Mouse (Mus musculus) adrenal gland, postnatal 4 days (tissue): ENCODE measurements around the gene Hlf. TPM values are rescaled to one million over a fixed set of nuclear protein-coding genes. Genes with fewer than 3 reads are reported as not detected.

Experiments used
- DNase-seq, 2 experiments: peaks; one replicate each; pipeline ENCODE4 v3.0.0; 2021 to 2022; ENCODE audit warnings: low spot score in 2 of 2, mixed read lengths in 2 of 2
- total RNA-seq, 2 experiments: library from RNA; stranded (reverse); gene quantifications; 2 replicates each; pipeline ENCODE4 v1.2.3; 2021

The Hlf gene
- total RNA-seq, 2 experiments from 2014 or later, result 17.0 to 18.7 TPM

DNA sequence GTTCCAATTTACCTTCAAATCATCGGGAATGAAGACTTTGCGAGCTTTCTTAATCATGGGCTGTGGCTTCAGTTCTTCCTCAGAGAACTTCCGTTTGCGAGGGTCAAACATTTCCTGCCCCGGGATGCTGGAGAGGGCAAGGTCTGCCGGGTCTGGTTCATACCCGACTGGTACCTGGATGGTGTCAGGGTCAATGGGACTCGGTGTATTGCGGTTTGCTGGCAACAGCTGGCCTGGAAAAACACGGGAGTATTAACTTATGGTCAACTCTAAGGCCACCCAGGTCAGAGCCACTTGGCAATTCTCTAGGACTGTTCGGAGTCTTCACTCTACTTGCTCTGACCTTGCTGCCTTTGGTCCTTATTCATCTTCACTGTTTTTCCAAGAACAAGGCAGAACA lies 44.9 kb downstream of the Hlf start:
- DNase-seq, result no peak

DNA sequence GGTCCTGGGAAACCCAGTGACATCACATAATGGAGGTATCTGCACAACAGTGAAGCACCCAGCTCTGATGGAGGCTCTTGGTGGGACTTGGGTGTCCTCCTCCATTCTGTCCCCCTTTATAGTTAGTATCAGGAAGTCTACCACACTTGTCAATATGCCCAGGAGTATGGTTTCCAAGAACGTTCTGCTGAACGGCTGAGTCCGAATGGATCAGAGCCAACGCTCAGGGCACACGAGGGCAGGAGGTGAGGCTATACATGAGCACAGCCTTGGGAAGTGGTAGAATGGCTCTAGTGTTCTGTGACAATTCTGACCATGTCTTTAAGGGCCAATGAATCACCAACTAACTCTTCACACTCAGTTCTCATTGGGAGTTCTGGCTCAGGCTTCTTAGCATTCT lies 47.8 kb downstream of the Hlf start:
- no peak for DNase-seq

DNA sequence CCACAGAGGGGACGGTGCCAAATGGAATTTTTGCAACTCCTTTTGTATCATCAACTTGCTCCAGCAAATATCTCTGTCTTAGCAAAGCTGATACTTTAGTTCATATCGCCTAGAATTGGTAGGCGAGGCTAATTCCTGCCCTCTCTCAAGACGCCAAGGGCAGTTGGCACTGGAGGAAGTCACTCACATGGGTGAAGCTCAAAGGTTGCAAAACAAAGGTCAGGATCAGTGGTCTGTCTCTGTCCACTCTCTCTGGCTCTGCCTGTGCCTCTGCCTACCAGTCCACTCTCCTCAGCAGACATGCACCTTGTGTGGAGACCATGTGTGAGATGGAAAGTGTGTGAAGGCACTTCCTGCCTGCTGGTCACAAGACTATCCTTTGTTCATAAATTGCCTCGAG lies 48.4 kb downstream of the Hlf start:
- no peak for DNase-seq

DNA sequence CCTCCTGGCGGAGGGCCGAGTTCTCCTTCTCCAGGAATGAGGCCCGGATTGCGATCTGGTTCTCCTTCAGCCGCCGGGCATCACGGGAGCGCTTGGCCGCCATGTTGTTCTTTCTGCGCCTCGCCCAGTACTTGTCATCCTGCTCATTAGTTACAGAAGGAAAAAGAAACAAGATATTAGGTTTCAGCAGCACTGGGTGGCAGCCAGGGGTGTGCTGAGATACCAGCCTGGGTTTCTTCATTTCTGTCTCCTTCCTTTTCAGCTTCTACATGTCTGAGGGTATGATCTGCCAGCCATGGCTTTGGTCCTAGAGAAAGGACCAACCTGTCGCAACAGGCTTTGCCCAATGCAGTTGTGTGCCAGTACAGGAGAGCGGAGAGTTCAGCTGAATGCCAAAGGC lies 49.9 kb downstream of the Hlf start:
- DNase-seq, result no peak

- DNase-seq, result no peak
These were observed 55.9 kb downstream of the Hlf start for GRCm38 (mm10) chr11:90334816-90335215.

GRCm38 (mm10) chr11:90332737-90333136 lies 58.0 kb downstream of the Hlf start:
- no peak for DNase-seq

DNA sequence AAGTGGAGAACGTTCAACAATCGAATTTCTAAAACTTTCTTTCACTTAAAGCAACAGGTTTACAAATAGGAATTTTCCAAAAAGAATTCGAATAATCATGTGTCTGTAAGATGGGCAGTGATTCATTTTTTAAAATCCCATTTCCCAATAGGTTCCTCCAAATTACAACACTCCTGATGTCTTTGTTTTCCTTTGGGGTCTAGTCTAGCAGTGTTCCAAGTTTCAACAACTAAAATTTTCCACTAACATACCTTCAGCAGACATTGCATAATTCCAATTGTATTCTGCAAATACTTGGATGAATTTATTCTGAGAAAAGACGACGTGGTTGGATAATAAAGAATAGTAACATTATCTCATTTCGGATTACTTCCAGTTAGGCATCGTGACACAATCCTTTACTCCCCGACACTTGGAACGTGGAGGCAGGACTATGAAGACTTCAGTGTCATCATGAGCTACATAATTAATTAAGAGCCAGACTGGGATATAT lies 60.4 kb downstream of the Hlf start:
- DNase-seq, result no peak

DNA sequence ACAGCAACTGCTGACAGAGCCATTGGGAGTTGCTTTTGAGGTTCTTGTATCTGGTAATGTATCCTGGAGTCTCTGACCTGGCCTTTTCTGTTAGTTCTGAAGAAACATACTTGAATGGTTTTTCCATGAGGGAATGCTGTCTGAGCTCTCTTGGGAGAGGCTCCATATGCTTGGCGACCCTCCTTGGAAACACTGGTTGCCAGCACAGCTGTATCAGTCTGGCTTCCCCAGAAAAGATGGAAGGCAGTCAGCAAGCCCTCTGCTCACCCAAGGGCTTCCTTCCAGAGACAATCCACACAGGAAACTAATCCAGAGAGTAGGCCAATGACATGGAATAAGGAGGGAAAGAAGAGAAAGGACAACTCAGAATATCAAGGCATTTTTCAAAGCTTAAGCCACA lies 63.9 kb downstream of the Hlf start:
- no peak for DNase-seq

GRCm38 (mm10) chr11:90326146-90326545 lies 64.5 kb downstream of the Hlf start:
- no peak for DNase-seq

DNA sequence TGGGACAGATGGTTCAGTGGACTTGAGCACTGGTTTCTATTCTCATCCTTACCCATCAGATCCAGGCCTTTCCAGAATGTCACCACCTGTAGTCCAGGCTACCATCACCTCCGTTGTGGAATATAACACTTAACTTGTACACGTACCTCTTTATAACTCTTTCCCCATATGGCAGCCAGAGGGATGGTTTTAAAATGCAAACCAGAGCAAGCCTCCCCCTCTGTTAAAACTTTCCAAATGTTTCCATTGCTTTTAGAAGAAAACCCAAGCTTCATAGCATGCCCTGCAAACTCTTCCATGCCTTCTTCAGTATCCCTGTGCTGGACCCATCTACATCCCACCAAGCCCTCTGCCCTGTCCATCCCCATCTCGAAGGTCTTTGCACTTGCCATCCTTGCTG lies 66.1 kb downstream of the Hlf start:
- DNase-seq, result no peak

DNA sequence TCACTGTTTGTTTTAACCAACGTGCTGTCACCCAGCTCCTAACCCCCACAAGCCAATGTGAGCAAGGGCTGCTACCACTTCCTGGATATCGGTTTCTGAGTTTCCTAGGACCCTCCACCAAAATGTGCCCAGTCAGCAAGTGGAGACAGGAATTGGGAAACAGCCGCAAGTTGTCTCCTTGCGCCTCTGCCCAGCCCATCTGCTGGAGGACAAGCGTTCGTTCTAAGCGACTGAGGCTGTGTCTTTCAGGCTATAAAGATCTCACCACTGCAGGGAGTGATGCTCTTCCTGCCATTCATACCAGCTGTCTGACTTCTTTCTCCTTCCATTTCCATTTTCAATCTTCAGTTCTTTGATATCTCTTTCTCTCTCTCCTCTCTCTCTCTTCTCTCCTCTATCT lies 69.8 kb downstream of the Hlf start:
- no peak for DNase-seq

DNA sequence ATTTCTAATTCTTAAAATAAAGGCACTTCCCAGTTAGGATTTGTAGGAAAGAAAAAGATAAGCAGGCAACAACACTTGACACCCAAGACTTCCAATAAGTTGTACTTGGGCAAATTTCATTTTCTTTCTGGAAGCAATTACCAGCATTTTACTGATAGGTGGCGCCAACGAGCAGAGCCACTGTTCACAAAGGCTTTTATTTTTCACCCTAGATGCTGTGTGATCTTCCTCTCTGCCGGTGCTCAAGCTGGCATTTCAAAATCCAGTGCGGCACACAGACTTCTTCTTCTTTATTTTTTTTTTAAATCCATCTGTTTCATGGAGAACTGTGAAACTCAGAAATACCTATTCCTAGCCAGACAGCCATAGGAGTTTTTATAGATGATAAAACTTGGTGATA lies 73.2 kb downstream of the Hlf start:
- DNase-seq, result no peak

- no peak for DNase-seq
These were observed 76.1 kb downstream of the Hlf start for GRCm38 (mm10) chr11:90314606-90315005.

- DNase-seq, result peak in 1 of 2 experiments; percentile 24
These were observed 83.7 kb downstream of the Hlf start for GRCm38 (mm10) chr11:90306993-90307392.

DNA sequence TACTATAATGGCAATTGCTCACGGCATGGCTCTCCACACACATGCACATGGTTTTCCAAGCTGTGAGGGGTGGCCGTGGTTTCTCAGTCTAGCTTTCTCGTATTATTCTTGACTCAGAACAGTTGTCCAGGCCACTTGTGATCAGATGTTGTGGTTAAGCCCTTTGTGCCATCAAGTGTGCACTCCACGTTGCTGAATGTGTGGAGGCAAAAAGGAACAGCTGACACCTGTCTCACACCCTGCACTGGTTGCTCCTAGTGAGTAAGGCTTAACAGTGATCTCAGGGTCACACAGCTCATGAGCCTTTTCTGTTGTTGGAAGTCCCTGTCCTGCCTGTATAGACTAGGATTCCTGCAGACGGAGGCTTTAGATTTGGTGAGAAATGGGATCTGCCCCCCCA lies 84.6 kb downstream of the Hlf start:
- no peak for DNase-seq

GRCm38 (mm10) chr11:90294622-90295021 lies 96.1 kb downstream of the Hlf start:
- DNase-seq, result no peak

- DNase-seq, result no peak
These were observed 97.9 kb downstream of the Hlf start for GRCm38 (mm10) chr11:90292766-90293165.

GRCm38 (mm10) chr11:90291156-90291555 lies 99.5 kb downstream of the Hlf start:
- DNase-seq, result no peak

- DNase-seq, result no peak
These were observed 104.0 kb downstream of the Hlf start for GRCm38 (mm10) chr11:90286550-90287154.
